Mouse (Mus musculus) erythroblast, embryonic 14.5 days (primary cell): ENCODE measurements around the gene E4f1. TPM values are rescaled to one million over a fixed set of nuclear protein-coding genes. Genes with fewer than 3 reads are reported as not detected.
"Not testable (repeated sequence)": the region's sequence is repeated elsewhere in the genome, so short reads cannot be mapped to it uniquely, and the experiment has no call there.

Source experiments
- H3K27me3 ChIP-seq: 2 replicates; pipeline ENCODE4 v1.6.1; 2012; ENCODE audit warnings: inconsistent platforms; ENCODE audit not compliant: control insufficient read depth
- H3K36me3 ChIP-seq: 2 replicates; pipeline ENCODE4 v1.6.1; 2012; ENCODE audit warnings: mild to moderate bottlenecking, inconsistent platforms; ENCODE audit not compliant: control insufficient read depth
- H3K4me1 ChIP-seq: 2 replicates; pipeline ENCODE4 v1.6.1; 2012; ENCODE audit warnings: inconsistent platforms; ENCODE audit not compliant: control insufficient read depth
- H3K4me3 ChIP-seq: replicated peaks from 2 replicates; pipeline ENCODE3; 2012; ENCODE audit warnings: moderate library complexity, mild to moderate bottlenecking, inconsistent platforms
- H3K9me3 ChIP-seq: 2 replicates; pipeline ENCODE4 v1.6.1; 2012; ENCODE audit warnings: low read length, inconsistent platforms, mixed read lengths; ENCODE audit not compliant: control insufficient read depth
- GATA1 ChIP-seq: IDR thresholded peaks from 2 replicates; pipeline ENCODE4 v1.6.1; 2012; ENCODE audit warnings: low read length, inconsistent platforms, mixed read lengths
- TAL1 ChIP-seq: IDR thresholded peaks from 3 replicates; pipeline ENCODE4 v1.6.1; 2012; ENCODE audit warnings: low read length, inconsistent platforms, mixed read lengths
- polyA plus RNA-seq: library from polyadenylated mRNA; stranded (reverse); fragments of >175 nt; gene quantifications from 2 replicates; pipeline ENCODE4 v1.2.3, GENCODE M21; 2012

E4f1 gene
- polyA plus RNA-seq, 1 experiment: 6.2 TPM

DNA sequence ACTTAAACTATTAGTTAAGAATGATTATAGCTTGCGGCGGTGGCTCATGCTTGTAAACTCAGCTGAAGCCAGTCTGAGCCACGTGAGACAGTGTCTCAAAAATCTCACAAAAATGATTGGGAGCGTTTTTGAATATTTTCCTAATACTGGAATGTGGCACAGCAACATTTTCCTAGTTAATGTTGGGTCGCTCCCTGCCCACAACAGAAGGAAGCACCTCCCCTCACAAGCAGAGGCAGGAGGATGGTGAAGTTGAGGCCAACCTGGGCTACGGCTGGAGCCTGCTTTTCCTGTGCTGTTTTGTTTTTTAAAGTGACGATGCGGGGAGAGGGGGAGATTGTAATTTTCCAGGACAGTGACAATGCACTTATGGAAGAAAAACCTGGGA is 42.9 kb downstream of the E4f1 start:
- Histone ChIP-seq H3K4me1 (peaks cover 53% of the 10 kb centered on the region), H3K9me3 (no peaks in the 10 kb centered on the region), H3K36me3 (peaks cover 66% of the 10 kb centered on the region), H3K4me3 (peak overlapping the region; percentile 77), H3K27me3 (no peaks in the 10 kb centered on the region)
- no peak for TF ChIP-seq TAL1
- TF ChIP-seq GATA1: no peak

DNA sequence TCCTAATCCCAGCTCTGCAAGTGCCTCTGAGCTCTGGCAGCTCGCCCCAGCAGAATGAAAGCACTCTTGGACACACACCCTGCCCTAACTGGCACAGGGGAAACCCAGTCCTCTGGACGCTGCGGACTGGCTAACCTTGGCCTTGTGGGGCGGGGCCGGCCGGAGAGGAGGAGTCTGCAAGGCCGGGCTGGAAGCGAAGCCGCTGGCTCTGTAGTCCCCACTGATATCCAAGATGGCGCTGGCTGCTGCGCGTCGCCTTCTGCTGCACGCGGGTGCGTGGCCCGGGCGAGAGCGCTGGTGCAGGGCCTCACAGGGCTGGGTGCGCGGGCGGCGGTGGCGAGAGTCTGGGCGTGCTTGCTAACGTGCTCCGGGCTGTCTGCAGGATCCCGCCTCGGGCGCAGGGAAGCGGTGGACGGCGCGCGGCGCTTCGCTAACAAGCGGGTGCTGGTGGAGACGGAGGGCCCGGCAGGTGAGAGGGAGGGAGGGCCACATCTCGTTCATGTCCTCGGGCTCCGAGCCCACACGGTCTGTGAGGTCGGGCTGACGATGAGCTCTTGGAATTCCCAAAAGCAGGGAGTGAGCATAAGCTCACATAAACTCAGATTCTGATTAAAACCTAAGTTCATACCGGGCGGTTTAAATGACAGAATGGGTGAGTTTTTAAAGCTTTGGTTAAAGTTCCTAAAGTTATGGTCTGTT is 43.5 kb downstream of the E4f1 start, which contains the start of gene Eci1:
Gene Eci1 (plus strand): TSS at position 171 of the 699 bp plus-strand sequence.
- Histone ChIP-seq H3K36me3 (peaks cover 67% of the 10 kb centered on the region), H3K4me3 (peak within 1 kb of the TSS; percentile 77)
- TF ChIP-seq GATA1 (no peak), TAL1 (no peak)

DNA sequence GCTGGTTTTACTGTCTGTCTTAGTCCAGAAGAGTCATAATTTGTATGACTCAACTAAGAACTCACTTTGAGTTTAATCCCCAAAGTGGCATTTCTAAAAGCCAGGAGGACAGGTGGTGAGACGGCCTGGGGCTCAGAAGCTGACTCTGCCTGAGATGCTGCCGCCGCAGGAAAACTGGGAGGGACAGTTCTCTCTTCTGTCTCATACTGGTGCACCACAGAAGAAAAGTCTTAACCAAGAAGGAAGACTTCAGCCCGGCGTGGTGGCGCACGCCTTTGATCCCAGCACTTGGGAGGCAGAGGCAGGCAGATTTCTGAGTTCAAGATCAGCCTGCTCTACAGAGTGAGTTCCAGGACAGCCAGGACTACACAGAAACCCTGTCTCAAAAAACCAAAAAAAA is 44.2 kb downstream of the E4f1 start:
- Histone ChIP-seq H3K36me3 (peaks cover 72% of the 10 kb centered on the region), H3K4me1 (peaks cover 42% of the 10 kb centered on the region), H3K27me3 (no peaks in the 10 kb centered on the region), H3K9me3 (no peaks in the 10 kb centered on the region), H3K4me3 (peak overlapping the region; percentile 77)
- TF ChIP-seq GATA1: no peak

More for the DNA sequence above, 43.5 kb downstream of the E4f1 start, which contains the start of gene Eci1:
- H3K27me3 ChIP-seq: no peaks in the 10 kb centered on the region
- no peaks in the 10 kb centered on the region for H3K9me3 ChIP-seq
- H3K4me1 ChIP-seq: peaks cover 48% of the 10 kb centered on the region

DNA sequence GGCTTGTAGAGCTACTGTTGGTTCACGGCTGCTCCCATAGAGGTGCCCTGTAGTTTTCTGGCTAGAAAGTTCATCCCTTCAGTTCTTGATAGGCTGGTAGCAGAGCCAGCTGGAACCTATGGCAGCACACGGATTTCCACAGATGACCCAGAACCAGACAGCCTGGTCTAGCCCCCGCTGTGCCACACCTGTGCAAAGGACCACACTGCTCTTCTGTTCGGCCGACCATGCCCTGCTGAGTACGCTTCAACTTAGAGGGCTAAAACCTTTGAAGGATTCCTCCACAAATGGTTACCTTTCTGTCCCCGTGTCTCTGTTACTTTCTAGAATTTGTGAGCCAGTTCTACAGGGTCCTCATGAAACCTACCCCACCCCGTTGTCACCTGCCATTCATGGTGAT is 44.8 kb downstream of the E4f1 start:
- H3K4me3 ChIP-seq, H3K27me3 ChIP-seq, H3K9me3 ChIP-seq: not testable (repeated sequence)
- Histone ChIP-seq H3K4me1 (peaks cover 36% of the 10 kb centered on the region), H3K36me3 (peaks cover 72% of the 10 kb centered on the region)

DNA sequence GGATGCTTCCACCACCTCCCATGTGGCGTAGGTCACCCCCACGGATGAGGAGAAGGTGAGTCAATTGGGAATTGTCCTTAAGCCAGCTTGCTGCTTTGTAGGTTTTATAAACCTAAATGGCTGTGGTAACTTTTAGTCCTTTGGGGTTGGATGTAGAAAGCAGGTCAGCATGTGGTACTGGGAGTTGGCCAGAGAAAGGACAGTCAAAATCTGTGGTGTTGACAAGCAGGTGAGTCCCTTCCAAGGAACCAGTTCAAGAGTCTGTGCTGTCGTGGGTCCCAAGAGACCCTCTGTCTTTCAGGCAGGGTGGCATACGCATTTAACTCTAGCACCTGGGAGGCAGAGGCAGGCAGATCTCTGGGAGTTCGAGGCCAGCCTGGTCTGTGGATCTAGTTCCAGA is 45.6 kb downstream of the E4f1 start:
- H3K4me1 ChIP-seq: peaks cover 29% of the 10 kb centered on the region
- H3K27me3 ChIP-seq: no peaks in the 10 kb centered on the region
- peaks cover 72% of the 10 kb centered on the region for H3K36me3 ChIP-seq
- TF ChIP-seq TAL1 (no peak), GATA1 (no peak)
- H3K4me3 ChIP-seq: no peak overlapping the region
- no peaks in the 10 kb centered on the region for H3K9me3 ChIP-seq

DNA sequence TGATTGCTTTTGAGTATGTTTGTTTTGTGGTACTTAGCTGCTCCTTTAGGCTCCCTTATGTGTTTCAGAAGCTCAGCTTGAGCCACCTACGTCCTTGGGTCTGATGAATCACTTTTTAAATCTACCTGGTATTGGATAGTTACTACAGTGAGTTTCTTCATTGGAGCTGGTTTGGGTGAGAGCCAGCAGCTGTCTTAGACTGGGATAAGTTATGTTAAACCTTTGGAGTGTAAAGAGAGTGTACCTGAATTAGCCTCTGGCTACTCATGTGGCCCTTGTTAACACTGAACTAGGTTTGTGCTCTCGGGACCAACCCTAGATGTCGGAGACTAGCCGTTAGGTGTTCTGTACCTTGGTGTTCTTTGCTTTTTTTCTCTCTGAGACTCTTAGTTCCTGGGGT is 47.0 kb downstream of the E4f1 start:
- H3K9me3 ChIP-seq: no peaks in the 10 kb centered on the region
- no peaks in the 10 kb centered on the region for H3K27me3 ChIP-seq
- H3K36me3 ChIP-seq: peaks cover 78% of the 10 kb centered on the region
- H3K4me3 ChIP-seq: no peak overlapping the region
- no peak for TF ChIP-seq TAL1
- no peak for TF ChIP-seq GATA1
- H3K4me1 ChIP-seq: peaks cover 27% of the 10 kb centered on the region

DNA sequence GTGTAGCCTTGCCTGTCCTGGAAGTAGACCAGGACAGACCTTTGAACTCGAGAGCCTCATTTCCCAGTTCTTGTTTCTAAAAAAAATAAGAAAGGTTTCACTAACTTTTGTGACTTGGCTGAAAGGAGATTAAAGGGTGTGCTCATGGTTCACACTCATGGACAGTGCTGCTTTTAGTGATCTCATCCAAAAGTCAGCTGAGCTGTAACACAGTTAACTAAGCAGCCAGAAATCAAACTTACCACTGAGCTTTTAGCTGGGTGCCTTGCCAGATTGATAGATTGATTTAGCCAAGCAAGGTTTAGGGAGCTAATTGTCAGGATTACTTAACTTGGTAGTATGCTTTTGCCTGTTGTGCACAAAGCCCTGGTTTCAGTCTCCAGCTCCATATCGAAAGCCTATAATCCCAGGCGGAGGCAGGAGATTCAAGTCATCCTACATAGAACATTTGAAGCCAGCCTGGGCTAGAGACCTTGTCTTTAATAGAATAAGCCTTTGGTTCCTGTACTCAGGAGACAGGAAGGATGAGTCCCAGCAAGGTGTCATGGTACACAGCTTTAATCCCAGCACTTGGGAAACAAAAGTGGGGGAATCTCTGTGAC is 54.0 kb downstream of the E4f1 start:
- Histone ChIP-seq H3K4me3 (peak overlapping the region; percentile 99), H3K27me3 (no peaks in the 10 kb centered on the region), H3K36me3 (peaks cover 76% of the 10 kb centered on the region), H3K9me3 (no peaks in the 10 kb centered on the region), H3K4me1 (peaks cover 49% of the 10 kb centered on the region)
- TF ChIP-seq GATA1: no peak
- TF ChIP-seq TAL1: no peak

DNA sequence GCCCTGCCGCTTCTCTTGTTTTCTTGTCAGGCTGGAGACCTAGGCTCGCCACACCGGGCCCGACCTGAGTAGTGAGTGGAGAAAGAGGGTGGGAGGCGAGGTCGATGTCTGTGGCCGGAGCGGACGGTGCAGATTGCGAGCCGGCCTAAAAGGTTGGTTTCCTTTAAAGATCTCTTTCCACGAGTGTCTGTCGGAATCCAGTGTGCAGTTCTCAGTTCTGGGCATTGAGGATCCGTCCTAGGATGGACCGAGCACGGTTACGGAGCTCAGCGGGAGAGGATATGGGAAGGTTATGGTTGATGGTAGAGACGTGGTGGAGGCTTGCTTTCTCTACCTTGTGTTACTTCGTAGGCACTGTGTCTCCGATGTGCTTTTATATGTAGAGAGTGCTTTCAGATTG is 55.1 kb downstream of the E4f1 start:
- H3K36me3 ChIP-seq: peaks cover 75% of the 10 kb centered on the region
- peaks cover 49% of the 10 kb centered on the region for H3K4me1 ChIP-seq
- H3K9me3 ChIP-seq: no peaks in the 10 kb centered on the region
- peak overlapping the region; percentile 99 for H3K4me3 ChIP-seq
- no peaks in the 10 kb centered on the region for H3K27me3 ChIP-seq
- TF ChIP-seq GATA1 (no peak), TAL1 (no peak)

DNA sequence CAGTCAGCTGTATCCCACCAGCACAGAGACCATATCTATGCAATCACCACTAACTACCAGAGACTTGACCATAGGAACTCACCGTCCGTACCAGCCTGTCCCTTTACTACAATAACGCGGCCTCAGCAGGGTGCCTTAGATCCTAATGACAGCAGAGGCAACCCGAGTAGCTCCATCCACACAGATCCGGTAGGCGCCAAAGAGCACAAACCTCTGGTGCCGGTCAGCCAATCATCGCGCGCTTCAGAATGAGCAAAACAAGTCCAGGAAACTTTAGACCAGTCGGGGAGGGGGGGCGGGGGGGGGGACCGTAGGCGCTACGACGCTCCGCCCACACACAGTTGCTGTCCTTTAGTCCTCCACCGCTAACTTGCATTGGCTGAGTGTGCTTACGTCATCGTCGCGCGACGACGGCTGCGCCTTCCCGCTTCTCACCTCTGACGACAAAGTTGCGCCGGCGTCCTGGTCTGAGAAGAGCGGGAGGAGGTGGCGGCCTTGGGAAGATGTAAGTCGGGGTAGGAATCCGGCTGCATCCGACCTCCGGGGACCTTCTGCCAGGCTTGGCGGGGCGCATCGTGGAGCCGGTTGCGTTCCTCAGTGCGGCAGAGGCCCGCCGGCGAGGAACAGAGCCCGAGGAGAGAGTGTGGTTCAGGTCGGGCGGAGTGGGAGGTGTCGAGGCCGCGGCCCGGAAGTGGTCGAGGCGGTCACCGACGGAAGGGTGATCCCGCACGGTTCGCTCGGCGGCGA is 55.7 kb downstream of the E4f1 start, which contains the start of gene Rnps1:
Gene Rnps1 (plus strand): TSS at position 336 of the 747 bp plus-strand sequence.
- peak within 1 kb of the TSS; percentile 99 for H3K4me3 ChIP-seq
- peaks cover 49% of the 10 kb centered on the region for H3K4me1 ChIP-seq
- no peaks in the 10 kb centered on the region for H3K27me3 ChIP-seq
- TF ChIP-seq TAL1: no peak
- no peak for TF ChIP-seq GATA1
- H3K9me3 ChIP-seq: no peaks in the 10 kb centered on the region
- peaks cover 75% of the 10 kb centered on the region for H3K36me3 ChIP-seq
